Mouse (Mus musculus) heart, adult 2 months (tissue): Measurements from ENCODE around the gene Glis1.

Experiments used
- CTCF ChIP-seq: fragments of 200-600 bp; IDR thresholded peaks from 2 replicates; pipeline ENCODE4 v1.8.1; 2022; ENCODE audit warnings: antibody characterized with exemption, mild to moderate bottlenecking, moderate library complexity
- POLR2A ChIP-seq: fragments of 200-500 bp; IDR thresholded peaks from 2 replicates; pipeline ENCODE4 v1.6.1; 2011; ENCODE audit warnings: mild to moderate bottlenecking, low read depth, low read length, control low read depth; ENCODE audit not compliant: insufficient read depth

DNA sequence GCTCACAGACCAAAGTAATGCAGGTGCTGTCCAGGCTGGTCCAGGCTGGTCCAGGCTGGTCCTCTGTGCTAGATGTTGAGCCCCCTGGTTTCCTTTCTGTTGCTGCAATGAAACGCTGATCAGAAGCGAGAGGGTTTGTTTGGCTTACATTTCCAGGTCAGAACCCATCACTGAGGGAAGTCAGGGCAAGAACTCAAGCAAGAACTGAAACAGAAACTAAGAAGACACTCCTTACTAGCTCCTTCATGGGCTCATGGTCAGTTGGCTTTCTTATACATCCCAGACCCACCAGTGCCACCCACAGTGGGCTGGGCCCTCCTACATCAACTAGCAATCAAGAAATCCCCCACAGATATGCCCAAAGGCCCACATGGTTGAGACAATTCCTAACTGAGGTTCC is 234.1 kb downstream of the Glis1 start:
- no peak for TF ChIP-seq POLR2A
- no peak for TF ChIP-seq CTCF
